Mouse (Mus musculus) brain, embryonic 14.5 days (tissue): ENCODE measurements around the gene Erich4. TPM values are rescaled to one million over a fixed set of nuclear protein-coding genes. Genes with fewer than 3 reads are reported as not detected.
A peak's percentile ranks its signal among the peaks of the same experiment; 100 is the strongest.
"Not testable (repeated sequence)": the region's sequence is repeated elsewhere in the genome, so short reads cannot be mapped to it uniquely, and the experiment has no call there.

Experiments
- DNase-seq: peaks from one replicate; pipeline ENCODE4 v3.0.0-alpha.2; 2011; ENCODE audit warnings: low read depth
- CTCF ChIP-seq: fragments of 200-500 bp; IDR thresholded peaks from 2 replicates; pipeline ENCODE4 v1.5.1; 2012; ENCODE audit warnings: inconsistent platforms, mild to moderate bottlenecking, moderate library complexity, borderline replicate concordance; ENCODE audit not compliant: insufficient read depth, insufficient read length; ENCODE audit errors: extremely low read depth
- POLR2A ChIP-seq: fragments of 200-500 bp; IDR thresholded peaks from 2 replicates; pipeline ENCODE4 v1.6.1; 2012; ENCODE audit warnings: mild to moderate bottlenecking, inconsistent platforms, borderline replicate concordance; ENCODE audit not compliant: poor library complexity, insufficient read depth, insufficient read length, severe bottlenecking; ENCODE audit errors: extremely low read depth
- polyA plus RNA-seq: library from polyadenylated mRNA; depleted of rRNA; stranded (reverse); fragments of >200 nt; gene quantifications from 2 replicates; pipeline ENCODE4 v1.2.3, GENCODE M21; 2012; rRNA removed

Gene Erich4
- polyA plus RNA-seq, 1 experiment, result 0.12 TPM

DNA sequence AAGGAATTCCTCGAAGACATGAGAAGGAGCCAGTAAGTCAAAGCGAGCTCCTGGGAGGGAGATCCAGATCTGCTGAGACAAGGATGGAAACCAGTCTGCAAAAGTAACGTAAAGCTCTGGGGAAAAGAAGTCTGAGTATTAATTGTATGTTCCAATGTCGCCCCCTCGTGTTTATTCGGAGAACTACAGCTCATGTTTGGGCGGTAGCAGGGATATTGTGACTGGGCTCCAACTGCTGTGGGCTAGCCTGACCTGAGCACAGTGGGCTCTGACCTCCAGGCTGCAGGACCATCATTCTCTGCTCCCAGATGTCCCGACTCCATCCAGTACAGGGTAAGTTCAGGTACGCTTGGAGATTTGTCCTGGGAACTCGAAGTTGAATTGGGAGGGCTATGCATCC lies 16.0 kb downstream of the Erich4 start:
- TF ChIP-seq POLR2A, result no peak
- TF ChIP-seq CTCF, result peak; percentile 79
- DNase-seq, result peak; percentile 72

DNA sequence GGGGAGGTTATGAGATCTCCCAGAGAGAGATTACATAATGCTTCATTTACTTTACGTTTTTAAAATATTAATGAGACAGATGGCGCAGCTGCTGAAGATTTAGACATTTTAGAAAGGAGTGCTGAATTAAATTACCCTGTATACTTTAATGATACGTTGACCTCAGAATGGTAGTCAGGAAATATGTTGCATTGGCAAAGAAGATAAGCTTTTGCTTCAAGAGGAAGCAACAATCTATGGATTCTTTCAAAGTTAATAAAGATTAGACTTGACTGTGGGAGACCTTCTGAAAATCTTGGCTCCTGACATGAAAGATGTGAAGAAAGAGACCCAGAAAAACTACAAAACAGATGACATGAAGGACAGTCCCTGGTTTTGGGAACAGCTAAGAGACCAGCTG lies 21.8 kb downstream of the Erich4 start:
- TF ChIP-seq CTCF, result no peak
- no peak for TF ChIP-seq POLR2A
- DNase-seq, result no peak

DNA sequence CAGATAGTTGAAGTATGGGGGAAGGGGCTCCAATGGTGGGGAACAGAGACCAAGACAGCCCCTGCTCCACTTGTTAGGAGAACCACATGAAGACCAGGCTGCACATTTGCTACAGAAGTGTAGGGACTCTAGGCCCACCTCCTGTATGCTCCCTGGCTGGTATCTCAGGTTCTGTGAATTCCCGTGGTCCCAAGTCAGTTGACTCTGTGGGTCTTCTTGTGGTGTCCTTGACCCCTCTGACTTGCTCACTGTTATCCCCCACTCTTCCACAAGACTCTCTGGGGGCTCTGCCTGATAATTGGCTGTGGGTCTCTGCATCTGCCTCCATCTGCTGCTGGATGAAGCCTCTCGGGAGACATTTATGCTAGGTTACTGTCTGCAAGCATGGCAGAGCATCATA lies 24.5 kb downstream of the Erich4 start:
- no peak for DNase-seq
- no peak for TF ChIP-seq POLR2A
- TF ChIP-seq CTCF, result no peak

DNA sequence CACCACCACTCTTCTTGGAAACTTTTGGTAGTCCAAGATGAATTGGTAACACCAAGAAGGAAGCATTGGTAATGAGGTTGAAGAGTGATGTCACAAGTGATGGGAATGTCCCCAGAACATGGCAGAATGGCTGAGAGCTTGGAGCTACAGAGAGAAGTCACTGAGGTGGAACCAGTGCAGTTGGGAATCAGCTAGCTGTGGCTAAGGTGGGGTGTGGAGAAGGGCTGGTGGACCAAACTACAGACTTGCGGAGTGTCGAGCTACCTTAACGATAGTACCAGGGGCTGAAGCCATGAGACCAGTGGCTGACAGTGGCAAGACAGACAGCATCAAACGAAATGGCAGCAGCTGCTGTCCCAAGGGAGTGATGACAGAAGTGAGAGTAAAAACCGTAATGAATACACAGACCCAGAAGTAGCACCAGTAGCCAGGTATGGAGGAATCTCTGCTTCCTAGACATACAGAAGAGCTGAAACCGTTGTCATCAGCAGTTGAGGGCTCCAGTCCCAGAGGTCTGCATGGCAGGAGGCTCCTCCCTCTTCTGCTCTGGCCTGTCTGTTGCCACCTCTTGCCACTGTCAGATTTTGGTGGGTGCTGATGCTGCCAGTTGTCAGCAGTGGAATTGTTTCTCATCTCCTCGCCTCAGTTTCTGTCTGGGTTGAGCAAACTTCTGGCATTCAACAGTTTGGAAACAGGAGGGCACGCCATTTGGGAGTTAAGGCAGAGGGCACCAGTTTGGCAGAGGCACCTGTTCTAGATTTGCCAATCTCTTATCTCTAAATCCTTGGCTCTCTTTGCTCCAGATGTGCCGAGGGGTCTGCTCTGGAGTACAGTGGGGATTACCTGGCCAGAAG lies 30.1 kb downstream of the Erich4 start:
- DNase-seq, result no peak
- TF ChIP-seq CTCF (no peak), POLR2A (no peak)

DNA sequence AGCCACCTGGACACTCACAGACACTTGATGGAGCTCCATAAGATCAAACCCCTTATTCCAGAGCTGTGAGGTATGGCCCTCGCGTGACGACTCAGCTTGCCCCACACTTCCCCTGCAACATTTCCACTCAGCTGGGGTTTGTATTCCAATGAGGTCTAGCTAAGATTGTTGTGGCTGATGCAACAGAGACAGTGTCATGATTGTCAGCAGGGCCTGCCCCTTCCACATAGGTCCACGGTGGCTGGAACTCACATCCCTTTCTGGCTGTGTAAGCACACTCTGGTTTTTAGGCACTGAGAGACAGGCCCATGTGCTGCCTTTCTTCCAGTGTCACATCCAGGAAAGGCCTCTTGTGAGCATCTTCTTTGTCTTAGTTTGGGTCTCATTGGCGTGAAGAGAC lies 31.0 kb downstream of the Erich4 start:
- DNase-seq, result no peak
- TF ChIP-seq CTCF (no peak), POLR2A (no peak)

DNA sequence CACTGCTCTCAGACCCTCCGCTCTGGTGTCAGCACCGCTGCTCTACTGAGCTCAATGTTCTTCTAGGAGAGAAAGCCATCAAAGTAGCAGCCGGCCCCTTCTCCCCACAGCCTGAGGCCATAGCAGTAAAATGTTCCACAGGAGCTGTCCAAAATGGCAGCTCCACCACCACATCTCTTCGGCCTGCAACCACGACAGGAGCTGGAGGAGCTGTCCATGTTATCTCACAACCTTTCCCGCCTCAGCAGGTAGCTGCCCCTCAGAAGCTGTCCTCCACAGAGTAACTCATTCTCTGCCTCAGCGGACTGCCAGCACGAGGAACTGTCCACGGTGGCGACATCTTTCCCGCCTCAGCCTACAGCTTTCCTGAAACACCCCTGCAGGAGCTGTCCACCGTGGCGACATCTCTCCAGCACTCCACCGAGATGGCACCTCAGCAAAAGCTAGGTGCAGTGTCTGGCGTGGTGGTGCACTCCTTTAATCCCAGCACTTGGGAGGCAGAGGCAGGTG lies 33.3 kb downstream of the Erich4 start:
- TF ChIP-seq POLR2A, result no peak
- TF ChIP-seq CTCF, result no peak
- DNase-seq, result no peak

DNA sequence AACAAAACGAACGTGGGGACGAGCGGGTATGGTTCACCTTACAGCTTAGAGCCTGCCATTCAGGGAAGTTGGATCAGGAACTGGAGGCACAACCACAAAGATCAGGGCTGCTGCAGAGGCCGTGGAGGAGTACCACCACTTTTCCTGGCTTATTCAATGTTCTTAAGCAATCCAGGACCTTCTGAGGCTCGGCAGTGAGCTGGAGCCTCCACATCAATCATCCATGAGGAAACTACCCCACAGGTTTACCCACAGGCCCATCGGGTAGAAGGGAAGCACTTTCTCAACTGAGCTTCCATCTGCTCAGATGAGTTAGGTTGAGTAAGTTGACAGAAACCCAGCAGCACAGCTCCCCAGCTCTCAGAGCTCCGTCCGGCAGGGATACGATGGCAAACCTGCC lies 36.3 kb downstream of the Erich4 start:
- no peak for DNase-seq
- no peak for TF ChIP-seq CTCF
- no peak for TF ChIP-seq POLR2A

DNA sequence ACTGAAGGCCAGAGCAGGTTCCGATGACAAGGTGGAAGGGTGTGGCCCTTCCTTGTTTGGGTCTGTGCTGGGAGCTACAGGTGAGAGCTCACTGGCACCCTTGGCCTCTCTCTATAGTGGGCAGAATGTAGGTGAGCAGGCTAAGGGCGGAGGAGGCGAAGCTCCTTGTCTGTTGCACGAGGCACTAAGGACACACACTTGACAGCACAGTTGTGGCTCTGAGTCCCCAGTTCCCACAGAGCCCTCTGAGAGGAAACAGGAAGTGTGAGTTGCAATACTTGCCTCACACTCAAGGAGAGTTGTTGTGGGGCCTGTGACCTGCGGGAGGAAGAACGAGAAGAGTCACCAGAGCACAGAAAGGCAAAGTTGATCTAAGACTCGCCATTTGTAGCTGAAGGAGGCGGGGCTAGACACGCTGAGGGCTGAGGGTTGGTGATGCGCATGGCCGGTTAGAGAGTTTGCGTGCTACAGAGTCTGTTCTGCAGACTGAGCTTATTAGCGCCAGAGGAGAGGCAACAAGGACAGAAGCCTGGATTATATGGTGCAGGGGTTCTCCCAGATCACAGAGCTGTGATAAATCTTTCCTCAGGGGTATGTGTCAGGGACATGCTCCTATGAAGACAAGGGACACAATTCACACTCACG lies 38.8 kb downstream of the Erich4 start:
- DNase-seq, result not testable (repeated sequence)

DNA sequence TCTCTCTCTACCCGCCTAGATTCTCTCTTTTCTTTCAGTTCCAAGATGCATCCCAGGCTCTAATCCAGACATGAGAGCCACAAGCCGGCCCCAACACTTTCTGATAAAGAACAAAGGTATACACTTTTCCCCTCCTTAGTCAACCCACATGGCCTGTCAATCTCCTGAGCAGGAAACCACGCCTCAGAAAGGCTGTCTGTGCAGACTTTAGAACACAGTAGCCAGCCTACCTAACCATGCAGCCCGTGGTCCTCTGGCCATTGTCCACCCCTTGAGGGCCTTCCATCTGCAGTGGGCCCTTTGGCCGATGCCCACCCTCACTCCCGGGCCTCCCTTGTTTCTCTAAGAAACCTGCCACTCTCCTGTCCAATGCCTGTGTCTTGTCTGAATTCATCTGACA lies 39.4 kb downstream of the Erich4 start:
- DNase-seq, result not testable (repeated sequence)

DNA sequence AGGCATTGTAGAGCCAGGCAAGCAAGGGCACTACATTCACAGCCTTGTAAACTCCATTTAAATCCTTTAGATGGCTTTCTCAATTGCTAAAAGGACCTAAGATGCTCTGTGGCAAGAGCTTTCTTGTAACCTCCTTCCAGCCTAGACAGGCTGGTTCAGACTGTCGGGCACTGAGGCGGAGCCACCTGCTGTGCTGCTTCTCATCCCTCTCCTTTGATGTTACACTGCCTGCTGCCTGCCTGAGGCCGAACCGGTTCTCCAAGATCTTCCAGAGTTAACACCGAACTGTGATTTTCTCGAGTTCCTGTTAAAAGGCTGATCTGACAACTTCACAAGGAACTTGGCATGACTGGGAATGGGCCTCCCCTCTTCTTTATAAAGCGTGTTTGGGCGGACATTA lies 39.8 kb downstream of the Erich4 start:
- peak; percentile 40 for DNase-seq
- TF ChIP-seq CTCF, result no peak

DNA sequence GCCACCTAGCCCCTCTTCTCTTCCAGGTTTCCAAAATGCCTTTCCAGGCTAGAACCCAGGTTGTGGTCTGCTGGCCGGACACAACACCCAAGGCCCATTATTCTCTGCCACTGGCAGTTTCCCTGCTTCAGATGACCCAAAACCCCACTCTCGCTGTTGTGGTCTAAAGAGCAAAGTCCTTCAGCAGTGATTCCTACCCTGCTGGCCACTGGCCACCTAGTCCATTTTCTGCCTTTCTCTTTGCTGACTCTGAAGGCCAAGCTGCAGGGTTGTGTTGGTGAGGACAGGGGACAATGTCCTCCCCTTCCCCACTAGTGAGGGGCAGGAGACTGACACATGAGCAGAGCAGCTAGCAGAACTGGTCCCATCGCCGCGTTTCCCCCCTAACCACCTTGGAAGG lies 40.6 kb downstream of the Erich4 start:
- TF ChIP-seq CTCF (no peak), POLR2A (no peak)
- no peak for DNase-seq

DNA sequence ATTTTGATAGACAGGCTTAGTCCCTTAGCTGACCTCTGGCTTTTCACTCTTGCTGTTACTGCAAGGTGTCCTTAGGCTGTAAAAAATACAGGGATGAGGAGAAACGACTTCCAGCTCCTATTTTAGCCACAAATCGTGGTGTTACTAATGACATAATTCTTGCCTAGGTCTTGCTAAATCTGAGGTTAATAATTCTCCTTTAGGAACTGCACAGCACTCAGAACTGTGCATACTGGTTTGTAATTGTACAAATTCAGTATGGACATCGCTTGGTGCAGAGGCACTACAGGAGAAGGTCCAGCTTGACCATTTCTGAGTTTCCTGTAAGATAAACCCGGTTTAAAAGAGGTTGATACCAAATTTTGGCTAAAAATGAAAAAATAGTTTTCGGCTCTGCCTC lies 41.9 kb downstream of the Erich4 start:
- DNase-seq, result not testable (repeated sequence)

DNA sequence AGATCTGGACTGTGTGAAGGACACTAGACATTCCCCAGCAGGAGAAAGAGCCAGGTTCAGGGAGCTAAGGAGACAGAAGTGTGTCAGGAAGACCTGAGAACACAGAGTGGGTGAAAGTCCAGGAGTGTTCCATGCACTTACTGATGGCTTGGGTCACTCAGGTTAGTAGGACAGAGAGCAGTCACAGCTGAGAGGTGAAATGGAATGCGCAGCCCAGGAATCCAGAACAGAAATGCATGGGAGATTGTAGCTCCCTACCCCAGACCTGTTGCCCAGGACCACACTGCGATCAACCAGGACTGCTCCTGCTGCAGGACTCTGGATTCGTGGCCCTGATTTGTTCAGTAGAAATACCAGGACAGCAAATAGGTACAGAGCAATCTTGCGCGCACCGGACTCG lies 47.0 kb downstream of the Erich4 start:
- no peak for DNase-seq
- no peak for TF ChIP-seq CTCF
- no peak for TF ChIP-seq POLR2A

Other genes with a start within 250 kb of the Erich4 start
- 1.2 TPM in 1 of 2 replicates, not detected in the other for gene Cnfn, start 246.2 kb downstream of the Erich4 start, polyA plus RNA-seq
- gene Lipe, start 217.2 kb downstream of the Erich4 start, polyA plus RNA-seq, result 12.0 and 13.0 TPM in 2 replicates
- gene Cxcl17, start 203.0 kb downstream of the Erich4 start, polyA plus RNA-seq, result not detected in 2 replicates
- 0.87 and 1.1 TPM in 2 replicates for gene Ceacam1, start 138.3 kb downstream of the Erich4 start, polyA plus RNA-seq
- gene Ceacam2, start 76.0 kb downstream of the Erich4 start, polyA plus RNA-seq, result not detected in 2 replicates
- gene Dmac2, start 3.5 kb upstream of the Erich4 start, polyA plus RNA-seq, result 41.9 and 46.1 TPM in 2 replicates
- gene B3gnt8, start 10.8 kb upstream of the Erich4 start, polyA plus RNA-seq, result 0.78 and 0.87 TPM in 2 replicates
- gene Bckdha, start 43.1 kb upstream of the Erich4 start, polyA plus RNA-seq, result 58.6 and 87.9 TPM in 2 replicates
- gene Exosc5, start 43.3 kb upstream of the Erich4 start, polyA plus RNA-seq, result 35.8 and 58.1 TPM in 2 replicates
- gene Tmem91, start 59.3 kb upstream of the Erich4 start, polyA plus RNA-seq, result 14.2 and 16.5 TPM in 2 replicates
- 51.5 and 73.3 TPM in 2 replicates for gene B9d2, start 64.9 kb upstream of the Erich4 start, polyA plus RNA-seq
- 3.2 and 7.9 TPM in 2 replicates for gene Tgfb1, start 71.1 kb upstream of the Erich4 start, polyA plus RNA-seq
- gene Ccdc97, start 103.2 kb upstream of the Erich4 start, polyA plus RNA-seq, result 80.5 and 84.4 TPM in 2 replicates
- 34.7 and 70.2 TPM in 2 replicates for gene Hnrnpul1, start 138.9 kb upstream of the Erich4 start, polyA plus RNA-seq
- 14.3 and 18.8 TPM in 2 replicates for gene Axl, start 172.8 kb upstream of the Erich4 start, polyA plus RNA-seq
- 1.7 and 2.0 TPM in 2 replicates for gene Cyp2s1, start 201.0 kb upstream of the Erich4 start, polyA plus RNA-seq